Mouse (Mus musculus) spleen, adult 2 months (tissue): ENCODE measurements around the gene Neurl4. TPM values are rescaled to one million over a fixed set of nuclear protein-coding genes. Genes with fewer than 3 reads are reported as not detected.

Source experiments
- DNase-seq, 2 experiments: peaks; one replicate each; pipeline versions ENCODE4 v3.0.0 to v3.0.0-alpha.2; 2012 to 2021; ENCODE audit warnings: low spot score in 2 of 2, low read depth in 1 of 2
- H3K27ac ChIP-seq: fragments of 200-500 bp; 2 replicates; pipeline ENCODE4 v1.5.1; 2012; ENCODE audit warnings: low read length, inconsistent platforms; ENCODE audit not compliant: insufficient read depth
- H3K27me3 ChIP-seq: fragments of 200-500 bp; 2 replicates; pipeline ENCODE4 v1.6.1; 2012; ENCODE audit warnings: mild to moderate bottlenecking, moderate library complexity, low read length, inconsistent platforms; ENCODE audit not compliant: control insufficient read depth, insufficient read depth
- H3K36me3 ChIP-seq: fragments of 200-500 bp; 2 replicates; pipeline ENCODE4 v1.6.1; 2012; ENCODE audit warnings: mild to moderate bottlenecking, low read length, inconsistent platforms; ENCODE audit not compliant: control insufficient read depth, insufficient read depth
- H3K4me1 ChIP-seq: fragments of 200-500 bp; 2 replicates; pipeline ENCODE4 v1.6.1; 2011; ENCODE audit warnings: inconsistent platforms; ENCODE audit not compliant: control insufficient read depth, insufficient read depth, insufficient read length
- H3K4me3 ChIP-seq: fragments of 200-500 bp; 2 replicates; pipeline ENCODE4 v1.5.1; 2011; ENCODE audit warnings: mild to moderate bottlenecking, inconsistent platforms; ENCODE audit not compliant: insufficient read depth, insufficient read length; ENCODE audit errors: extremely low read depth
- CTCF ChIP-seq: fragments of 200-500 bp; IDR thresholded peaks from 2 replicates; pipeline ENCODE4 v1.5.1; 2011; ENCODE audit warnings: mild to moderate bottlenecking, inconsistent platforms; ENCODE audit not compliant: insufficient read depth, insufficient read length, insufficient replicate concordance; ENCODE audit errors: extremely low read depth
- POLR2A ChIP-seq: fragments of 200-500 bp; IDR thresholded peaks from 2 replicates; pipeline ENCODE4 v1.6.1; 2011; ENCODE audit warnings: low read depth, low read length, inconsistent platforms
- WGBS: fragments of 180-500 bp; shearing (Covaris S2); methylation state at CpG from one replicate; pipeline ENCODE4 v1.1.7; 2018; 5-methylcytosine and 5-hydroxymethylcytosine counted together
- polyA plus RNA-seq: library from polyadenylated mRNA; depleted of rRNA; stranded (reverse); fragments of >200 nt; gene quantifications from 2 replicates; pipeline ENCODE4 v1.2.3, GENCODE M21; 2012

The Neurl4 gene
- polyA plus RNA-seq, 1 experiment: 43.3 TPM

- H3K36me3 ChIP-seq: no peaks in the 10 kb centered on the region
- TF ChIP-seq POLR2A (no peak), CTCF (no peak)
- H3K27ac ChIP-seq: no peak overlapping the region
- no peak for DNase-seq
- no peak overlapping the region for H3K4me3 ChIP-seq
- 50% methylated on average over 8 of the region's 8 CpGs for WGBS
- H3K27me3 ChIP-seq: no peaks in the 10 kb centered on the region
- H3K4me1 ChIP-seq: no peaks in the 10 kb centered on the region
These were observed 36.6 kb upstream of the Neurl4 start for GRCm38 (mm10) chr11:69864138-69864860.

- WGBS: 92% methylated on average over 9 of the region's 9 CpGs
- Histone ChIP-seq H3K4me3 (no peak overlapping the region), H3K27me3 (no peaks in the 10 kb centered on the region), H3K27ac (no peak overlapping the region), H3K4me1 (no peaks in the 10 kb centered on the region), H3K36me3 (no peaks in the 10 kb centered on the region)
- DNase-seq: no peak
- TF ChIP-seq POLR2A (no peak), CTCF (no peak)
These were observed 35.3 kb upstream of the Neurl4 start for GRCm38 (mm10) chr11:69865561-69865960.

GRCm38 (mm10) chr11:69867335-69867734, 33.5 kb upstream of the Neurl4 start:
- Histone ChIP-seq H3K27ac (no peak overlapping the region), H3K27me3 (no peaks in the 10 kb centered on the region), H3K4me3 (no peak overlapping the region), H3K36me3 (no peaks in the 10 kb centered on the region), H3K4me1 (no peaks in the 10 kb centered on the region)
- DNase-seq: no peak
- WGBS: 82% methylated on average over 9 of the region's 9 CpGs
- TF ChIP-seq POLR2A: no peak
- no peak for TF ChIP-seq CTCF

DNA sequence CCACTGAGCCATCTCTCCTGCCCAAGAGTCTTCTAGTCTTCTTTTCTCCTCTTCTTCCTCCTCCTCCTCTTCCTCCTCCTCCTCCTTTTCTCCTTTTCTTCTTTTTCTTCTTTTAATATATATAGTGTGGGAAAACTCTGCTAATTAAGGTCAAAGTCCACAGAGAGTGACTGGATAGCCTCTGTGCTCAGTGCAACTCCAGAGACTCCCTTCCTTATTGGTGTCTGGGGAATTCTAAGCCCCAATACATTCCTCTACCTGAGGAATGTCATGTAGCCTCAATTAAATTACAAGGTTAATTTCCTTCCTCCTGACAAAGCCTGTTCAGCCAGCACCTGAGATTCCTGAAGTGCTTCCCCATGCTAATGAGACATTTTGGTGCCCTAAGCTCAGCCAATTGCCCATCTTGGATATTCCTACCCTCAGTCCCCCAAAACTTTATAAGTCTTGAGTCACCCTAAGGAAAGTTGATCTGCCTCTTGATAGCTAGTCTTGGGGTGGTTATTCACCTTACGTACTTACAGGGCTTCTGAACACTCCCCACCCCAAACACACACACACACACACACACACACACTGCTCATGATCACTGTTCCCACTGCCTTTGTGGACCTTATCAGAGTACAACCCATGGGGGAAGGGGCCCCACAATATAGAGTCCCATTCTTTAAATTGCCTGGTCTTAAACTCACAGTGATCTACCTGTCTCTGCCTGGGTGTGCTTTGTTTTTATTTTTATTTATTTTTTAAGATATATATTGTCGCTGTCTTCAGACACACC, 30.4 kb upstream of the Neurl4 start:
- 93% methylated on average over 2 of the region's 2 CpGs for WGBS
- Histone ChIP-seq H3K36me3 (no peaks in the 10 kb centered on the region), H3K4me3 (no peak overlapping the region), H3K4me1 (no peaks in the 10 kb centered on the region), H3K27me3 (no peaks in the 10 kb centered on the region), H3K27ac (no peak overlapping the region)
- no peak for DNase-seq
- TF ChIP-seq CTCF (no peak), POLR2A (no peak)

- H3K4me1 ChIP-seq: no peaks in the 10 kb centered on the region
- no peaks in the 10 kb centered on the region for H3K27me3 ChIP-seq
- H3K4me3 ChIP-seq: no peak overlapping the region
- H3K36me3 ChIP-seq: no peaks in the 10 kb centered on the region
- H3K27ac ChIP-seq: no peak overlapping the region
- TF ChIP-seq CTCF: no peak
- TF ChIP-seq POLR2A: no peak
- no peak for DNase-seq
- WGBS: 86% methylated on average over 7 of the region's 7 CpGs
These were observed 29.1 kb upstream of the Neurl4 start for GRCm38 (mm10) chr11:69871822-69872221.

DNA sequence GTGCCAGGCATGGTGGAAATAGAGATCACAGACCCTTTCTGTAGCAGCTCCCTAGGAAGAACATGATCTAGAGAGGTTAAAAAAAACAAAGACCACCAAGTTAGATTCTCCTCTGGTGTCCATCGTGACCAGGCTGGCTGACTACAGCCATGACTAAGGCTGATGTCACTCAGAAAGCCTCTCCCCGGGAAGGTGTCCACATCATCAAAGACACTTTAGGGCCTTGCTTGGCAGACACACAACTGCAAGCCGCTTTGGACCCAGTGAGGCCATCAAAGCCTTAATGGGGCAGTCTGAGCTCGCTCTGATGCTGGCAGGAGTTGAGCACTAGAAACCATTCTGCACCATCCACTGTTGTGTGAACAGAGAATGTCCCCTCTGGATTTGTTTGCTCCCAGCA, 28.4 kb upstream of the Neurl4 start:
- H3K27me3 ChIP-seq: no peaks in the 10 kb centered on the region
- no peak overlapping the region for H3K27ac ChIP-seq
- 84% methylated on average over 4 of the region's 4 CpGs for WGBS
- DNase-seq: no peak
- TF ChIP-seq CTCF (no peak), POLR2A (no peak)
- H3K36me3 ChIP-seq: no peaks in the 10 kb centered on the region
- no peaks in the 10 kb centered on the region for H3K4me1 ChIP-seq
- no peak overlapping the region for H3K4me3 ChIP-seq

- H3K4me3 ChIP-seq: no peak overlapping the region
- DNase-seq: no peak
- H3K27me3 ChIP-seq: no peaks in the 10 kb centered on the region
- H3K27ac ChIP-seq: no peak overlapping the region; the same call in 1 of the 2 replicates
- H3K4me1 ChIP-seq: no peaks in the 10 kb centered on the region
- no peak for TF ChIP-seq POLR2A
- TF ChIP-seq CTCF: no peak
- WGBS: 39% methylated on average over 7 of the region's 7 CpGs
- no peaks in the 10 kb centered on the region for H3K36me3 ChIP-seq
These were observed 24.7 kb upstream of the Neurl4 start for GRCm38 (mm10) chr11:69876186-69876585.
